Mouse (Mus musculus) heart, embryonic 16.5 days (tissue): ENCODE results near the gene Clca3a1. TPM values are rescaled to one million over a fixed set of nuclear protein-coding genes. Genes with fewer than 3 reads are reported as not detected.
A peak's percentile ranks its signal among the peaks of the same experiment; 100 is the strongest.

Experiments
- ATAC-seq: fragments of 200-750 bp; cut with Nextera tagmentation; replicated peaks from 2 replicates; pipeline ENCODE4 v1.8.0; 2017; ENCODE audit warnings: moderate number of reproducible peaks; ENCODE audit not compliant: insufficient read depth, low FRiP score; ENCODE audit errors: extremely low read depth
- H3K27ac ChIP-seq: fragments of 300-500 bp; sonication (generic); 2 replicates; pipeline ENCODE4 v1.5.1; 2014; ENCODE audit warnings: mild to moderate bottlenecking, low read length, control low read depth, moderate library complexity
- H3K27me3 ChIP-seq: fragments of 300-500 bp; sonication (generic); 2 replicates; pipeline ENCODE4 v1.6.1; 2014; ENCODE audit warnings: low read length, mixed read lengths; ENCODE audit not compliant: control insufficient read depth, insufficient read depth
- H3K36me3 ChIP-seq: fragments of 300-500 bp; sonication (generic); 2 replicates; pipeline ENCODE4 v1.6.1; 2014; ENCODE audit not compliant: control insufficient read depth, insufficient read depth
- H3K4me1 ChIP-seq: fragments of 300-500 bp; sonication (generic); 2 replicates; pipeline ENCODE4 v1.6.1; 2014; ENCODE audit warnings: low read length, mixed read lengths; ENCODE audit not compliant: control insufficient read depth, insufficient read depth
- H3K4me2 ChIP-seq: fragments of 300-500 bp; sonication (generic); 2 replicates; pipeline ENCODE4 v1.6.1; 2014; ENCODE audit warnings: low read depth, mild to moderate bottlenecking, control low read depth, low read length
- H3K4me3 ChIP-seq: fragments of 300-500 bp; sonication (generic); 2 replicates; pipeline ENCODE4 v1.5.1; 2014; ENCODE audit warnings: mild to moderate bottlenecking, control low read depth, low read length
- H3K9ac ChIP-seq: fragments of 300-500 bp; sonication (generic); 2 replicates; pipeline ENCODE4 v1.6.1; 2014; ENCODE audit warnings: low read length, control low read depth
- H3K9me3 ChIP-seq: fragments of 300-500 bp; sonication (generic); replicated peaks from 2 replicates; pipeline ENCODE4 v1.6.1; 2016; ENCODE audit warnings: low read length; ENCODE audit not compliant: control insufficient read depth
- WGBS: fragments of 180-500 bp; shearing (Covaris S2); extraction: QIAGEN DNeasy Blood & Tissue Kit; methylation state at CpG from one replicate; pipeline ENCODE4 v1.1.7; 2014; 5-methylcytosine and 5-hydroxymethylcytosine counted together
- polyA plus RNA-seq: library from polyadenylated mRNA; unstranded; fragments of >200 nt; fragmentation: Nextera tagmentation; extraction: Ambion mirVana; gene quantifications from 2 replicates; pipeline ENCODE4 v1.2.1, GENCODE M21; 2015

The Clca3a1 gene
- polyA plus RNA-seq, 1 experiment from 2014 or later, result 18.0 TPM

DNA sequence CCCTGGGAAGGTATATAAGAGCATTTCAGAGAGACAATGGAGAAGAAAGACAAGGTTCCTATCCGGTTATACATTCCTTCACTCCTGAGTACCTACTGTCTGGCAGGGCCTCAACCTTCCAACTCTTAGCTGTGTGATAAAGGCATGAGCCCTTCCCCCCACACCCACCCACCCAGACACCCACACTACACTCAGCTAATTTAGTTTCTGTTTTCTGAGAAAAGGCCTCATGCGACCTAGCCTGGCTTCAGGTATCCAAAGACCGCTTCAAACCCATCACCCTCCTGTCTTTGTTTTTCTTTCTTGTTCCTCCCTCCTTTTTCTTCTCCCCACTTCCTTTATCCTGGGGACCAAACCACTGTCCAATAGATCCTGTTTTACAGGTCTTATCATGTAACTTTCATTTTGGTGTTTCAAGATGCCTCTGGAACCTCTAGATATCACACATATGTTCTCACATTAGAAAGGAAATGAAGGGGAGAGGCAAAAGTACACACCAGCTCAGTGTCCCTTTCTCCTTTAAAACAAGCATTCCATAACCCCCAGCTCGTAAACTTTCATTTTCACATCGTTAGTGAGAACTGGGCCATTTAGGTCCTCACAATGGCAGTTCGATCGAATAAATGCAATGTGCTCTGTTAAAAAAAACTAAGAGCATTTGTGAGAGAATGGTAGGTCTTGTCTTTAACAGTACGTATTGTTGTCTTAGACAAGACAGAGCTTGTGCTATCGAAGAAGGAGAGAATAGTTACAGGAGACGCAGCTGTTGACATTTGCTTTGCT lies 39.5 kb downstream of the Clca3a1 start:
- no peaks in the 10 kb centered on the region for H3K36me3 ChIP-seq
- H3K27me3 ChIP-seq, result no peaks in the 10 kb centered on the region
- H3K4me2 ChIP-seq, result peak overlapping the region; percentile 68
- no peaks in the 10 kb centered on the region for H3K9me3 ChIP-seq
- peak overlapping the region; percentile 93 for H3K4me3 ChIP-seq
- H3K9ac ChIP-seq, result peak overlapping the region; percentile 64
- peaks cover 25% of the 10 kb centered on the region for H3K4me1 ChIP-seq
- peak overlapping the region; percentile 77 for H3K27ac ChIP-seq
- WGBS, result 64% methylated on average over 10 of the region's 10 CpGs
- ATAC-seq, result no peak

DNA sequence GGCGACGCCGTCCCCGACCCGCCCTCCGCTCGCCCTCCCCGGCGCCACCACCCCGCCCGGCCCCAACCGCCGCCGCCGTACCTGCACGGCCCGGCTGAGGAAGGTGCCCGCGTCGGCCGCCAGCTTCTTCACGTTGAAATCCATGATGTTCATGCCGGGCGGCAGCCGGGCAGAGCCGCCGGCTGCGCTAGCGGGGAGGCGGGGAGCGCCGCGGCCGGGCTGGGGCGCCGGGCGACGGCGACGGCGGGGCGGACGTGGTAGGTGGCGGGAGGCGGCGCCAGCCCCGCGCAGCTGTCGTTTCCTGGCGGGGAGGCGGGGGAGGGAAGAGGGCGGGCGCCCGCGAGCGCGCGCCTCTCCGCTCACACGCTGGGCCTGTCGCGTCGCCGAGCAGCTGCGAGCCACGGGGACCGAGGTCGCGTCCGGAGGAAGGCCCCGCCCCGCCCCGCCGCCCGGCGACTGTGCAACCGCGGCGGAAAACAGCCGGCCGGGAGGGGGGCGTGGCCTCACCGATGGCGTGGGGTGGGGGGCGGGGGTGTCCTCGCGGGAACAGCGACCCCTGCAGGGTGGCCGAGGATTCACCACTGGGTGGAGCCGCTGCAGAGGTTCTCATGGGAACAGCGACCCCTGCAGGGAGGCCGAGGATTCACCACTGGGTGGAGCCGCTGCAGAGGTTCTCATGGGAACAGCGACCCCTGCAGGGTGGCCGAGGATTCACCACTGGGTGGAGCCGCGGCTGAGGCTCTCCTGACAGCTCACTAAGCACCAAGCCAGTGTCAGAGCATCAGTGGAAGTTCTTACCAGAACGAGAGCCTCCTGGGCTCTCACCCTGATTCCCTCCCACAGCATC lies 40.7 kb downstream of the Clca3a1 start, which contains the start of gene Sh3glb1:
Sh3glb1 (minus strand) TSS at position 435 of the 847 bp plus-strand sequence.
- under 1% methylated on average over 67 of the region's 98 CpGs for WGBS

DNA sequence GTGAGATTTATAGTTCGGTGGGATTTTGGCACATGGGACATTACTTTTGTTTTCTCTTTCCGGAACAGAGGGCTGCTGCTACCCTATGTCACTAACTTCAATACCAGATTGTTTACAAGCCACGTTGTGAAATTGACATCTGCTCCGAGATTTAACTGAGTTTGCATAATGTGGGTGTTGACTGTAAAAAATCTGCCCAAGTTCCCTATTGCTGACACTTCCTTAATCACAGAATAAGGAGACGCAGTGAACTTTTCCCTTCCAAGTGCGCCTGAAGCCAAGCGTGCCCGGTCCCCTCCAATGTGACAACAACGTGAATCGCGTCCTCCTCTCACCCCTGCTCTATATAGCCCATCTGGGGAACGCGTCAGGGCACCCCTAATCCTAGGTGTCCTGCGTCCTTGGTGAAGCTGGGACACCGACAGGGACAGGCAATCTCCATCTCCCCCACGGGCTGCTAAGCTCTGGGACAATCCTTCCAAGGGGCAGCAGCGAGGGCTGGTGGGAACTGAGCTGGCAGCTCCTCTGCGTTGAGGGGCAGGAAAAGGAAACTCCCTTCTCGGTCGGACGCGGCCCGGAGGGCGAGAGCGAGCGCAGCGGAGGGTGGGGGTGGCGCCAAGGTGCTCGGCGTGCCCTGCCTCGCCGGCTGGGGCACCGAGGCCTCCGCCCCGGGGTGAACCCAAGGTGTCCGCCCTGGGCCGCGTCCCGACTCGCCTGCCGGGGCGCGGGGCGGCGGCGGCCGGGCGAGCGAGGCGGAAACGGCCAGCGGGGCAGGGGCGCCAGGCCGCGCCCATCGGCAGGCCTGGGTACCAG lies 41.5 kb downstream of the Clca3a1 start:
- Histone ChIP-seq H3K27ac (peak overlapping the region; percentile 99), H3K4me1 (peaks cover 36% of the 10 kb centered on the region), H3K9ac (peak overlapping the region; percentile 94), H3K9me3 (no peaks in the 10 kb centered on the region), H3K4me3 (peak overlapping the region; percentile 93), H3K27me3 (no peaks in the 10 kb centered on the region), H3K4me2 (peak overlapping the region; percentile 73), H3K36me3 (no peaks in the 10 kb centered on the region)
- peak; percentile 49 for ATAC-seq
- under 1% methylated on average over 47 of the region's 56 CpGs for WGBS

More for the DNA sequence above, 40.7 kb downstream of the Clca3a1 start, which contains the start of gene Sh3glb1:
- Histone ChIP-seq H3K36me3 (no peaks in the 10 kb centered on the region), H3K9me3 (no peaks in the 10 kb centered on the region), H3K27me3 (no peaks in the 10 kb centered on the region), H3K4me1 (peaks cover 32% of the 10 kb centered on the region), H3K9ac (peak within 1 kb of the TSS; percentile 94), H3K4me3 (peak within 1 kb of the TSS; percentile 93), H3K27ac (peak within 1 kb of the TSS; percentile 99), H3K4me2 (peak within 1 kb of the TSS; percentile 73)
- peak; percentile 90 for ATAC-seq

DNA sequence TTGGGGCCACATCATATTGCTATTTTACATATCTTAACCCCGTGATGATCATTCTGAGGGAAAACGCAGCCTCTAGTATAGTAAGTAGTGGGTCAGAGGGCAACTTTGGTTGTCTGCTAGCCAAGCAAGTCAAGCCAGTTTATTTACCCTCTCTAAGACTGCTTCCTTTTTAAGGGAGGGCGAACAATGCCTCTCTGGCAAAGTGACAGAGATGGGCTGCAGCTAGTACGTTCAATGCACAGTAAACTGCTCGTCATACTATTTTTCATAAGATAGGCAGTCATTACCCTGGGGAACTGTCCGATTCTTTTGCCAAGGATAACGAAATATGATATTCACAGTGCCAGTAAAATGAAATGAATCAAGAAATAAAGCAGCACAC lies 42.1 kb downstream of the Clca3a1 start:
- 13% methylated on average over 7 of the region's 7 CpGs for WGBS
- Histone ChIP-seq H3K9ac (peak overlapping the region; percentile 94), H3K9me3 (no peaks in the 10 kb centered on the region), H3K27me3 (no peaks in the 10 kb centered on the region), H3K4me1 (peaks cover 42% of the 10 kb centered on the region), H3K27ac (peak overlapping the region; percentile 99), H3K4me3 (peak overlapping the region; percentile 93), H3K36me3 (no peaks in the 10 kb centered on the region), H3K4me2 (peak overlapping the region; percentile 73)
- no peak for ATAC-seq

DNA sequence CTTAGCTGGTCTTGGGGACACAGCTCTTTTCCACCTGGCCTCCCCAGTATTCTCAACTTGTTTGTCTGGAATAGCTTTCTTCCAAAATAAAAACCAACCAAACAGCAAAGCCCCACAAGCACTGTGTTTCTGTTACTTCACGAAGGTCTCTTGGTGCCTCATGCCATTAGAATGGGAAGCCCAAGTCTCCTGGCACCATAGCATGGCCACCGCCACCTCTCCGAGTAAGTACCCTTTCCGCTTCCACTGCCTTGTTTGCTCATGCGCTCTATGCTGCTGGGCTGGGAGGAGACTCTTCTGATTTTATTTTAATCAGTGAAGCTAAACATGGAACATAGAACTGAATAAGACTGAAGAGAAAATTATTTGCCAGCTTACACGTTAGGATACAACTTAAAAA lies 42.9 kb downstream of the Clca3a1 start:
- Histone ChIP-seq H3K4me2 (peak overlapping the region; percentile 54), H3K36me3 (no peaks in the 10 kb centered on the region), H3K27me3 (no peaks in the 10 kb centered on the region), H3K27ac (no peak overlapping the region), H3K4me1 (peaks cover 42% of the 10 kb centered on the region), H3K9me3 (no peaks in the 10 kb centered on the region), H3K9ac (no peak overlapping the region), H3K4me3 (peak overlapping the region; percentile 30)
- no peak for ATAC-seq
- 77% methylated on average over 6 of the region's 6 CpGs for WGBS

DNA sequence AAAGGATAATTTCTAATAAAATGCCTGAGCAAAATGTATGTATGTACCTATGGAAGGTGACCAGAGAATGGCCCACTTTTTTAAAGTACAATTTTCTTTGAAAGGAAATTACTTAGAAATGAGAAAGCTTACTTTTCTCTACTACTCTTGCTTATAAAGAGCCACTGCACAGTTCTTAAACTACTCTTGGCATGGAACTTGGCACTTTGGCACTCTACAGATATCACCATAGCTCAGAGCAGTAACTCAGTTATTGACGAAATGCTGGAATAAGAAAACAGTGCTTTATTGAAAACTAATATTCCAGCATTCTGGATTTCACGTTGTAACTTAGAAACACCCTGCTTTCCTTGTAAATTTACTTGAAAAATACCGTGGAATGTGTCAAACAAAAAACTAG lies 43.7 kb downstream of the Clca3a1 start:
- 75% methylated on average over 3 of the region's 3 CpGs for WGBS
- no peaks in the 10 kb centered on the region for H3K27me3 ChIP-seq
- peaks cover 42% of the 10 kb centered on the region for H3K4me1 ChIP-seq
- ATAC-seq, result no peak
- no peak overlapping the region for H3K27ac ChIP-seq
- no peak overlapping the region for H3K4me3 ChIP-seq
- H3K36me3 ChIP-seq, result peaks cover under 1% of the 10 kb centered on the region
- no peaks in the 10 kb centered on the region for H3K9me3 ChIP-seq
- no peak overlapping the region for H3K9ac ChIP-seq
- no peak overlapping the region for H3K4me2 ChIP-seq

DNA sequence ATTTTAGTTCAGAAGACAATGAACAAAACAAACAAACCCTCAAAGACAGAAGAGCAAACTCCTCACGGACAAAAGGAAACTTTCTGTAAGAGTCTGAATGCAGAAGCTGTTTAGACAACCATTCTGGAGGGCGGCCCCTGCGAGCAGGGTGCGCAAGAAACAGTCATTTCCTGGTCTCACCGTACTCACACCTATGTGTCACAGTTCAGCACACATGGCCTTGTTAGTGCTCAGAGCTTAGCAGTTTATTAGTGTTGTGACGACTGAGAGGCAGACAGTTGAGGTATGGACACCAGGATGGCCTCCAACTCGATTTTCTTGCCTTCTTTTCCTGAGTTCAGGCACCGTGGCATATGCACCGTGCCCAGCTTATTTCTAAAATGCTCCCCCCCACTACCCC lies 44.9 kb downstream of the Clca3a1 start:
- 57% methylated on average over 9 of the region's 9 CpGs for WGBS
- Histone ChIP-seq H3K4me1 (peaks cover 39% of the 10 kb centered on the region), H3K36me3 (peaks cover 8% of the 10 kb centered on the region), H3K27ac (peak overlapping the region; percentile 37), H3K27me3 (no peaks in the 10 kb centered on the region), H3K9ac (peak overlapping the region; percentile 38; the same call in 1 of the 2 replicates), H3K4me3 (no peak overlapping the region), H3K4me2 (peak overlapping the region; percentile 12; the same call in 1 of the 2 replicates), H3K9me3 (no peaks in the 10 kb centered on the region)
- ATAC-seq, result no peak

DNA sequence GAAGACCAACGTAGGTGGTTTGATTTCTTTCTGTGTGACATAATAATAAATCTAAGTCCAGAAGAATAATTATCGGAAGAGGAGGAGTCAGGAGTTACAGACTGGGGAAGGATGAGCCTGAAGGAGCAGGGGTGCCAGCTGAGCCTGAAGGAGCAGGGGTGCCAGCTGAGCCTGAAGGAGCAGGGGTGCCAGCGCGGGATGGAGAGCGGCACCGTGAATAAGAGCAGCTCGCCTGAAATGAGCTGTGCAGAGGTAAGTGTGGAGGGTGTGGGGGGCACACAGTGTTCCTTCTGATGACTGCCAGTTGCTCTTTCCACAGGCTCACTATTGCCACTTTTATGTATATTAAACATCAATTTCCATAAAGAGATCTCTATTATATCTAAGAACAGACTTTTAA lies 45.7 kb downstream of the Clca3a1 start:
- no peak for ATAC-seq
- 65% methylated on average over 7 of the region's 7 CpGs for WGBS

More for the DNA sequence above, 45.7 kb downstream of the Clca3a1 start:
- Histone ChIP-seq H3K9me3 (no peaks in the 10 kb centered on the region), H3K4me3 (no peak overlapping the region), H3K27ac (peak overlapping the region; percentile 88), H3K4me1 (peaks cover 36% of the 10 kb centered on the region), H3K27me3 (no peaks in the 10 kb centered on the region), H3K9ac (no peak overlapping the region), H3K4me2 (peak overlapping the region; percentile 18; the same call in 1 of the 2 replicates), H3K36me3 (peaks cover 8% of the 10 kb centered on the region)
